Mouse (Mus musculus): ENCODE results near the gene Trabd2b. TPM values are rescaled to one million over a fixed set of nuclear protein-coding genes. Genes with fewer than 3 reads are reported as not detected.

The Trabd2b gene
- polyA plus RNA-seq, 1 experiment from 2014 or later, result 0.56 TPM

DNA sequence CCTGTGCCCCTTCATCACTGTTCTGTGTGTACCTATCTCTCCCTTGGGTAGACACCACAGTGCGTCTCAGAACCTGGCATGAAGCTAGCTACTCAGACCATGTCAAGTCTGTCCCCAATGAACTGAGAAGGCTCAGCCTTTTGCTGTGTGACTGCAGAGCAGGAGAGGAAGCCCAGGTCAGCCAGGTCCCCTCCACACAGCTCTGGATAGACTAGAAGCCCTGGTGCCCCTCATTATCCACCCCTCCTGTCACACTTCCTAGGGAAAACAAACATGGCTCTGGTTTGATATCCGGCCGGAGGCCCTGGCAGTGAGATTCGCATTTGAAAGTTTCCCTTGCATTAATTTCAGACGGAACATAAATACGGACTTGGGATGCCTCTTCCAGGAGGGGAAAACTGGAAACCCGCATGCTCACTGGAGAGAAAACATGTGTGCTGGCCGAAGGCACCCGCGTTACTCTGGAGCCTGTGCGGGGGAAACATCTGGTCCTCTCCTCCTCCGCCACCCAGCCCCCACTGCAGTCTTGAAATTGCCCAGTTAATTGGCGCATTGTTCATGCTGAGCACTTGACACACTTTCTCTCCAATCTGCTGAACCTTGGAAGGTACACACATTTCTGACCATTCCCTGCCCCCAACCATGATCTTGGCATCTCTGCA is 187.2 kb downstream of the Trabd2b start:
- Histone ChIP-seq H3K27me3 (replicated peaks) (no peaks in the 10 kb centered on the region), H3K27ac (replicated peaks) (no peak overlapping the region; the same call in 1 of the 2 replicates), H3K9ac (replicated peaks) (no peak overlapping the region), H3K9me3 (replicated peaks) (no peaks in the 10 kb centered on the region), H3K4me1 (no peaks in the 10 kb centered on the region), H3K4me2 (no peak overlapping the region), H3K36me3 (no peaks in the 10 kb centered on the region), H3K4me3 (replicated peaks) (no peak overlapping the region)
- ATAC-seq (ENCODE audit: low FRiP score), result no peak
- WGBS, result 70% methylated on average over 13 of the region's 13 CpGs

DNA sequence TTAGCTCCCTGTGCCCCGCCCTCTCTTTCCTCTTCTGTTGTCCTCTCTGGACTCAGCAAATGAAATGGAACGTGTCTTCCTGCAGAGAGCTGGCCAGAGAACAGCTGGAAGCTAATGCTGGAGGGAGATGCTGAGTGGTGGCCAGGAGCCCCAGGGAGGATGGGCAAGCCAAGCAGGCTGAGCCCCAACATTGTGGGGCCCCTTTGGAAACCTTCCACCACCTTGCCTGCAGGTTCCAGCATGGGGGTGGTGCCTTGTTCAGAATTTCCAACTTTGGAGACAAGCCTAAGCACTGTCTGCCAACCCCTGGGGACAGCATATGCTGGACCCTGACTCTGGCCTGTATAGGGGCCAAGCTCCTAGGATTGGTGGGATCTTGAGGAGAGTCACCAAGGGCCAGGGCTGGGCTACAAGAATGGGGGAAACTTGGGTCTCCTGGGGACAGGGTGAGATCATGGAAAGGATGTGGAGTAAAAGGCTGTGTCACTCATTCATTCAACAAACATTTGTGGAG is 188.7 kb downstream of the Trabd2b start:
- no peak overlapping the region for H3K4me3 ChIP-seq (replicated peaks)
- H3K27ac ChIP-seq (replicated peaks), result no peak overlapping the region
- H3K36me3 ChIP-seq, result no peaks in the 10 kb centered on the region
- no peak for ATAC-seq (ENCODE audit: low FRiP score)
- no peak overlapping the region for H3K9ac ChIP-seq (replicated peaks)
- no peaks in the 10 kb centered on the region for H3K4me1 ChIP-seq
- no peaks in the 10 kb centered on the region for H3K27me3 ChIP-seq (replicated peaks)
- 40% methylated on average over 2 of the region's 2 CpGs for WGBS
- no peaks in the 10 kb centered on the region for H3K9me3 ChIP-seq (replicated peaks)
- no peak overlapping the region for H3K4me2 ChIP-seq

DNA sequence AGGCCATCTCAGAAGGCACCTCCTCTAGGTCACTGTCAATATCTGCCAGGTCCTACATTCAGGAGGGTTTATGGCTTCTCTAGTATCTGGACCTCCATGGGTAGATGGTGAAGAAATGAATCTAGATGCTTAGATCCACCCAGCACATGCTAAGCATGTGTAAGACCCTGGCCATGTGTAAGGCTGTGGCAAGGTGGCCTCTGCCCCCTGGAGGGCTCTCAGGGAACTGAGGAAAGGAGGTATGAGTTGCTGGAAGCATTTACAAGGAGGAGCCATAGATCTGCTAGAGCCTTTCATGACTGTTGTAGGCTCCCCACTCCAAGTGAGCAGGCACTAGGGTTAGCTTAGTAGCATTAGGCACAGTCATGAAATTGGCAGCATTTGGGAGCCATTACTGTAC is 192.6 kb downstream of the Trabd2b start:
- no peak overlapping the region for H3K4me2 ChIP-seq
- no peaks in the 10 kb centered on the region for H3K9me3 ChIP-seq (replicated peaks)
- no peaks in the 10 kb centered on the region for H3K27me3 ChIP-seq (replicated peaks)
- 0 out of 2 replicates have a peak, but pooled peaks cover 3% of the 10 kb centered on the region for H3K4me1 ChIP-seq
- H3K27ac ChIP-seq (replicated peaks), result no peak overlapping the region
- H3K9ac ChIP-seq (replicated peaks), result no peak overlapping the region
- H3K36me3 ChIP-seq, result no peaks in the 10 kb centered on the region
- no peak overlapping the region for H3K4me3 ChIP-seq (replicated peaks)
- no peak for ATAC-seq (ENCODE audit: low FRiP score)

DNA sequence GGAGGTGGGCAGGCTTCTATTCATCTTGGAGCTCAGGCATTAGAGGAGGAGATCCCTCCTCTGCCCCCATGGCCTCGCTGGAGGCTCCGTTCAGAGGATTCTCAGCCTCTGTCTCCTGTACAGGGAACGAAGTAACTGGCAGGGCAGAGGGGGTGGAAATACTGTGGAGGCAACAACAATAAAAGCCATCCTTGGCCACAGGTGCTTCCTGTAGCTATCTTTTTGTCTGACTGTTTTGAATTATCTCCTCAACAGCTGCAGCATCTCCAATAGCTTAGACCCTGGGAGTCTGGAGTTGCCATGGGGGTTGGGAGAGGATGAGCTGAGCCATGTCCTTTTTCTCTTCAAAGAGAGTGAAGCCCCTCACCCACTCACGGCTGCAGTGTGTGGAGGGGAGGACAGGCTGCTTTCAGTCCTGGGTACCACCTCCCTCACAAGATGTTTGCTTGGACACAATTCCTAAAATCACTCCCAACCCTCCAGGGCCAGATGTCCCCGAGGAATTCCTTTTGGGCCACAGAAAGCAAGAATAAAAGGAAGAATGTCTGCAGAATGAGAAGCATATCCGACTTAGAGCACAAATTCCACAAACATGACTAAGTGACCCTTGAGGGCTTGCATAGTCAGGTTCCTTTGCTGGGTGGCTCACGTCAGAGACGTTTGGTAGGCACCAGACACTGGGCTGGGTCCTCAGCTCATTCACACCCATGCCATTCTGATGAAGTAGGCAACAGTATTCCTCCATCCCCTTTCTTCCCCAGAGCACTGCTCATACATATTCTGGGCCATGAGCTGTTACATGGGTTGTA is 194.9 kb downstream of the Trabd2b start:
- WGBS, result 38% methylated on average over 8 of the region's 8 CpGs
- no peak for ATAC-seq (ENCODE audit: low FRiP score)
- Histone ChIP-seq H3K9me3 (replicated peaks) (no peaks in the 10 kb centered on the region), H3K4me1 (0 out of 2 replicates have a peak, but pooled peaks cover 3% of the 10 kb centered on the region), H3K36me3 (no peaks in the 10 kb centered on the region), H3K27me3 (replicated peaks) (no peaks in the 10 kb centered on the region), H3K4me2 (no peak overlapping the region), H3K9ac (replicated peaks) (no peak overlapping the region), H3K4me3 (replicated peaks) (no peak overlapping the region), H3K27ac (replicated peaks) (no peak overlapping the region)

DNA sequence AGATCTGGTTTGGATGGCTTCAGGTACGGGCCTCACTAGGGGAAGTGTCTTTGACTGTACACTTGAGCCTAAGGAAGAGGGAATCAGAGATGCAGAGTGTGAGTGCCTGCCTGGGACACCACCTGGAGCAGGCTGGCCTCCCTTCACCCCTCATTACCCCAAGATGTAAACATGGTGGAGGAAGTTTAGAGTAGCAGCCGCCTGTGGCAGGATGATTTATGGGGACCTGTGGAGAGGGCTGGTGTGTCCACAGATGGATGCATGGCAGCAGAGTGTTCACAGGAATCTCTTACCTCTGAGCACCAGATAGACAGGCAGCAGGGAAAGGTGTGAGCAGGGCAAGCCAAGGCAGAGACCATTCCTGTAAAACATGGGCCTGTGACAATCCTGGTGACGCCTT is 199.1 kb downstream of the Trabd2b start:
- Histone ChIP-seq H3K27me3 (replicated peaks) (no peaks in the 10 kb centered on the region), H3K36me3 (no peaks in the 10 kb centered on the region), H3K9ac (replicated peaks) (no peak overlapping the region), H3K4me2 (no peak overlapping the region), H3K4me1 (0 out of 2 replicates have a peak, but pooled peaks cover 3% of the 10 kb centered on the region), H3K9me3 (replicated peaks) (no peaks in the 10 kb centered on the region), H3K27ac (replicated peaks) (no peak overlapping the region), H3K4me3 (replicated peaks) (no peak overlapping the region)
- ATAC-seq (ENCODE audit: low FRiP score), result no peak
- 68% methylated on average over 3 of the region's 3 CpGs for WGBS

DNA sequence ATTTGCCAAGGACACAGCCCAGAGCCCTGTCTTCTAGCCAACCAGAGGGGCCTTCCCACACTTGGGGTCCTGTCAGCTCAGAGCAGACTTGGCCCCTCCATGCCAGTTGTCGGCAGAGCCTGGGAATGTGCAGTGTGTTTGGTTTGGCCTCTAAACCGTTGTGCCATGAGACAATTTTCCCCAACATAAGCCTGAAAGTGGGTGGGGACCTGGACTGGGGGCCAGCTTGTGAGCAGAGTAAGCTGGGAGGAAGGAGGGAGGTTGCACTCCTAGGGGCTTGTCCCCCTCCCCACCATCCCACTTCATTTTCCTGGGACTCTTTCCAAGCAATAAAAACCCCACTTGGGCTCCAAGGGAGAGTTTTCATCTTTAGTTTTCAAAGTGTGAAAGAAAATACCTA is 201.3 kb downstream of the Trabd2b start:
- no peak for ATAC-seq (ENCODE audit: low FRiP score)

DNA sequence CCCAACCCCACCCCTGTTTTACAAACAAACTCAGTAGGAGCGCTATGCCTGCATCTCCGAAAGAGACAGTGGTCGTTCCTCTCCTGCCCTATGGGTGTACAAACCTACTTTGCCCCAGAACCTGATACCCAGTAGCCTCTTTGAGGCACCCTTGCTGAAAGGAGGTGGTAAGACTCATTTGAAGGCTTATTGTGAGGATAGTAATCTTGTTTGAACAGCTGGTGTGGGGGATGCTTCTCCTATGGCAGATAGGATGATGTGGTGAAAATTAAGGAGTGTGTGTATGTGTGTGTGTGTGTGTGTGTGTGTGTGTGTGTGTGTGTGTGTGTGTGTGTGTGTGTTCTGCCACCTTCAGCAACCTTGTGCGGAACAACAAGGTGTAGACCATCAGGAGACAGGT is 202.8 kb downstream of the Trabd2b start:
- 89% methylated on average over 4 of the region's 4 CpGs for WGBS
- Histone ChIP-seq H3K4me2 (no peak overlapping the region), H3K27ac (replicated peaks) (no peak overlapping the region), H3K27me3 (replicated peaks) (no peaks in the 10 kb centered on the region), H3K36me3 (no peaks in the 10 kb centered on the region), H3K4me3 (replicated peaks) (no peak overlapping the region), H3K4me1 (no peaks in the 10 kb centered on the region), H3K9ac (replicated peaks) (no peak overlapping the region), H3K9me3 (replicated peaks) (no peaks in the 10 kb centered on the region)
- no peak for ATAC-seq (ENCODE audit: low FRiP score)

More for the DNA sequence above, 201.3 kb downstream of the Trabd2b start:
- 77% methylated on average over 2 of the region's 2 CpGs for WGBS
- Histone ChIP-seq H3K9ac (replicated peaks) (no peak overlapping the region), H3K4me1 (no peaks in the 10 kb centered on the region), H3K9me3 (replicated peaks) (no peaks in the 10 kb centered on the region), H3K27me3 (replicated peaks) (no peaks in the 10 kb centered on the region), H3K4me3 (replicated peaks) (no peak overlapping the region), H3K36me3 (no peaks in the 10 kb centered on the region), H3K4me2 (no peak overlapping the region), H3K27ac (replicated peaks) (no peak overlapping the region)

DNA sequence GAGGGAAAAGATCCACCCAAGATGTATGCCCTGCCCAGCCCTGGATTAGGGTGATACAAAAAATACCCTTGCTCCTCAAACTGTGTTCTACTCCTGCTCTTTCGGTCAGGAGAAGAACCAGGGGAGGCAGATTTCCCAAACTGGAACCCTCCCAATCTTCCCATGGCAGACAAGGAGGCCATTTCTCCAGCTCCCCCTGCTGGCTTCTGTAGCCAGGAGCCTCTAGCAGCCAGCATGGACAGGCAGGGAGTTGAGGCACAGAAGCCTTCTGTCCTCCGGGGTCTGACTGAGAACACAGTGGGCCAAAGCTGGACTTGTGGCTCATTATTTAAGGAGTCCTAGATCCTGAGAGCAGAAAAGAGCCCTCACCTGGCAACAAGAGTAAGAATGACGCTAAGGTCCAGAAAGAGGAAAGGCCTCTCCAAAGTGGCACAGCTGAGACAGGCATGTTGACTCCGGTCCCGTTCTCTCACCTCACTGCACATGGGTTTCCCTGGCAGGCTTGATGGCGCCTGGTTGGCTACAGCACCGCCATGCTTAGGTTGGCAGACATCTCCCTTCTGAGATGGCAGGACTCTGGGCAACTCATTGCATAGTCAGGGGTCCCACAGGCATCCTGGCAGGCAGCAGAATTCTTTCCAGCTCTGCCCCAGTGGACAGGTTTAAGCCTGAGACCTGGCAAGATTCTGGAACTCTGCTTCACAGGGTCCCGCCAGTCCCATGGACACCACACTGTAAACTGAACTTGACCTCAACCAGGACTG is 204.8 kb downstream of the Trabd2b start:
- Histone ChIP-seq H3K27ac (replicated peaks) (no peak overlapping the region), H3K9ac (replicated peaks) (no peak overlapping the region), H3K9me3 (replicated peaks) (no peaks in the 10 kb centered on the region), H3K27me3 (replicated peaks) (no peaks in the 10 kb centered on the region), H3K4me2 (no peak overlapping the region), H3K4me1 (no peaks in the 10 kb centered on the region), H3K4me3 (replicated peaks) (no peak overlapping the region), H3K36me3 (no peaks in the 10 kb centered on the region)
- ATAC-seq (ENCODE audit: low FRiP score), result no peak
- WGBS, result 84% methylated on average over 8 of the region's 8 CpGs

DNA sequence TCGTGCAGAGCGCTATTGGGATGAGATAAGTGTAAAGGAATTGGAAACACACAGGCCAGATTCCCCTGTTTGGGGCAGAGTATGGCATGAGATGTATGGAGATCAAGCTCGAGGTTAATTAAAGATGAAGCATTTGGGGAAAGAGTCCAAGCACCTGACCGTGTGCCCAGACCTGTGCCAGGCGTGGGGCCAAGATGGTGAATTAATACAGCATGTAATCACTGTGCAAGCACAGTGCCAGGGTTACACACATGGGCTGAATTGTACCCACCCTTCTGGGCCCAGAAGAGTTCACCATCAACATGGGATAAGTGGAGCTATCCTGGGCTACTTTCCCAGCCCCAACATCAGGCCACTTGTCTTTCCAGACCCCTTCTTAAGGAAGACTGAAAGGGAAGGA is 205.5 kb downstream of the Trabd2b start:
- no peak for ATAC-seq (ENCODE audit: low FRiP score)
- Histone ChIP-seq H3K9me3 (replicated peaks) (no peaks in the 10 kb centered on the region), H3K36me3 (no peaks in the 10 kb centered on the region)

DNA sequence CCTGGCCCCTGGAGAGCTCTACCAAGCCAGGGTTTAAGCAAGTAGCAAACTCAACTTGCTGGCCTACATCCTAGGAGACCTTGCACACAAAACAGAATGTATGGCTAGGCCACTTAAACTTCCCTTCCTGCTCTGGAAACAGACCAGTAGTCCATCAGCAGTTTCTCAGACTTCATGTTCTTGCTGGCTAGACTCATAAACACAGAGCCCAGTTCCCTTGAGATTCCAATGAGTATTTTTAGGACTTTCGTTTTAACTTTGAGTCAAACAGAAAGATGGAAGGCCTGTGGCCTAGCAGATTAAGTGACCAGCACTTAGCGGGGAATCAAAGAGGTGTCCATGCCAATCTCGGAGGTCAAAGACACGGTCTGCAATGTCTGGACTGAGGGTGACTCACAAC is 206.3 kb downstream of the Trabd2b start:
- H3K4me2 ChIP-seq, result no peak overlapping the region
- H3K27me3 ChIP-seq (replicated peaks), result no peaks in the 10 kb centered on the region
- H3K9me3 ChIP-seq (replicated peaks), result no peaks in the 10 kb centered on the region
- WGBS, result 94% methylated on average over 4 of the region's 4 CpGs
- no peak overlapping the region for H3K27ac ChIP-seq (replicated peaks)
- H3K4me3 ChIP-seq (replicated peaks), result no peak overlapping the region
- ATAC-seq (ENCODE audit: low FRiP score), result no peak
- no peak overlapping the region for H3K9ac ChIP-seq (replicated peaks)
- no peaks in the 10 kb centered on the region for H3K36me3 ChIP-seq
- H3K4me1 ChIP-seq, result no peaks in the 10 kb centered on the region

More for the DNA sequence above, 205.5 kb downstream of the Trabd2b start:
- Histone ChIP-seq H3K4me1 (no peaks in the 10 kb centered on the region), H3K27ac (replicated peaks) (no peak overlapping the region), H3K4me3 (replicated peaks) (no peak overlapping the region), H3K4me2 (no peak overlapping the region), H3K27me3 (replicated peaks) (no peaks in the 10 kb centered on the region), H3K9ac (replicated peaks) (no peak overlapping the region)
- WGBS, result 90% methylated on average over 5 of the region's 5 CpGs

DNA sequence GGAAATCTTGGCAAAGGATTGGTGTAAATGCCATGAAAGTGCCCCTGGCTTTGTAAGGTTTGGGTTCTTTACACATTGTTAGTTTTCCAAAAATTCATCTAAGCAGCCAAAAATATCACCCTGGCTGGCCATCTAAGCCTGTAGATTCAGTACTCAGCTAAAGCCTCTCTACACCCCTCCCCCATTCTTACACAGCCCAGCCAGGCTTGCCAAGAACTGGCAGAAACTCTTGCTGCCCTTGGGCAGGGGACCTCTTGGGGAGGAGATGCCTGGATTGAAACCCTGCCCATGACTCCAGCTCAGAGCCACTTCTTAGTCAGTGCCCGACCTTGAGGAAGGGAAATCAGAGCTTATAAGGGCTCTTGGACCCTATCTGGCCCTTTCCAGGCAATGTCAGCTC is 207.6 kb downstream of the Trabd2b start:
- H3K4me2 ChIP-seq, result no peak overlapping the region
- no peak for ATAC-seq (ENCODE audit: low FRiP score)
- 65% methylated on average over 1 of the region's 1 CpGs for WGBS
- H3K9ac ChIP-seq (replicated peaks), result no peak overlapping the region
- H3K4me3 ChIP-seq (replicated peaks), result no peak overlapping the region
- no peaks in the 10 kb centered on the region for H3K4me1 ChIP-seq
- H3K36me3 ChIP-seq, result no peaks in the 10 kb centered on the region
- no peaks in the 10 kb centered on the region for H3K27me3 ChIP-seq (replicated peaks)
- H3K27ac ChIP-seq (replicated peaks), result no peak overlapping the region
- H3K9me3 ChIP-seq (replicated peaks), result no peaks in the 10 kb centered on the region
